Mouse (Mus musculus): ENCODE data around the gene Slc25a42. TPM values are rescaled to one million over a fixed set of nuclear protein-coding genes. Genes with fewer than 3 reads are reported as not detected.

Slc25a42 gene
- polyA plus RNA-seq, 1 experiment from 2014 or later: 5.1 TPM

Other genes with a start within 250 kb of the Slc25a42 start
- 29.7 and 32.3 TPM in 2 replicates for gene Gatad2a, start 215.9 kb downstream of the Slc25a42 start, polyA plus RNA-seq (2015; fragmentation: Nextera tagmentation; extraction: Ambion mirVana)
- gene Mau2, start 169.6 kb downstream of the Slc25a42 start, polyA plus RNA-seq (2015; fragmentation: Nextera tagmentation; extraction: Ambion mirVana): 46.1 and 46.7 TPM in 2 replicates
- 39.1 and 42.0 TPM in 2 replicates for gene Sugp1, start 169.5 kb downstream of the Slc25a42 start, polyA plus RNA-seq (2015; fragmentation: Nextera tagmentation; extraction: Ambion mirVana)
- 8.4 and 11.6 TPM in 2 replicates for gene Tm6sf2, start 139.4 kb downstream of the Slc25a42 start, polyA plus RNA-seq (2015; fragmentation: Nextera tagmentation; extraction: Ambion mirVana)
- 0.28 TPM in 1 of 2 replicates, not detected in the other for gene Hapln4, start 128.8 kb downstream of the Slc25a42 start, polyA plus RNA-seq (2015; fragmentation: Nextera tagmentation; extraction: Ambion mirVana)
- gene Ncan, start 91.4 kb downstream of the Slc25a42 start, polyA plus RNA-seq (2015; fragmentation: Nextera tagmentation; extraction: Ambion mirVana): 0.96 and 1.4 TPM in 2 replicates
- 35.7 and 37.1 TPM in 2 replicates for gene Nr2c2ap, start 81.0 kb downstream of the Slc25a42 start, polyA plus RNA-seq (2015; fragmentation: Nextera tagmentation; extraction: Ambion mirVana)
- gene Rfxank, start 73.2 kb downstream of the Slc25a42 start, polyA plus RNA-seq (2015; fragmentation: Nextera tagmentation; extraction: Ambion mirVana): 14.5 and 17.1 TPM in 2 replicates
- 38.0 and 42.8 TPM in 2 replicates for gene Borcs8, start 72.8 kb downstream of the Slc25a42 start, polyA plus RNA-seq (2015; fragmentation: Nextera tagmentation; extraction: Ambion mirVana)
- gene Mef2b, start 72.6 kb downstream of the Slc25a42 start, polyA plus RNA-seq (2015; fragmentation: Nextera tagmentation; extraction: Ambion mirVana): 0.25 TPM in 2 replicates
- gene Tmem161a, start 39.9 kb downstream of the Slc25a42 start, polyA plus RNA-seq (2015; fragmentation: Nextera tagmentation; extraction: Ambion mirVana): 64.2 and 64.8 TPM in 2 replicates
- gene Sugp2, start 21.9 kb upstream of the Slc25a42 start, polyA plus RNA-seq (2015; fragmentation: Nextera tagmentation; extraction: Ambion mirVana): 25.6 and 26.4 TPM in 2 replicates
- gene Armc6, start 22.2 kb upstream of the Slc25a42 start, polyA plus RNA-seq (2015; fragmentation: Nextera tagmentation; extraction: Ambion mirVana): 25.3 and 27.0 TPM in 2 replicates
- gene Homer3, start 70.5 kb upstream of the Slc25a42 start, polyA plus RNA-seq (2015; fragmentation: Nextera tagmentation; extraction: Ambion mirVana): 27.3 and 32.5 TPM in 2 replicates
- gene Ddx49, start 90.2 kb upstream of the Slc25a42 start, polyA plus RNA-seq (2015; fragmentation: Nextera tagmentation; extraction: Ambion mirVana): 48.8 and 50.4 TPM in 2 replicates
- 354 and 410 TPM in 2 replicates for gene Cope, start 90.2 kb upstream of the Slc25a42 start, polyA plus RNA-seq (2015; fragmentation: Nextera tagmentation; extraction: Ambion mirVana)
- 3.8 and 4.1 TPM in 2 replicates for gene Cers1, start 103.5 kb upstream of the Slc25a42 start, polyA plus RNA-seq (2015; fragmentation: Nextera tagmentation; extraction: Ambion mirVana)
- 1.4 and 2.1 TPM in 2 replicates for gene Gdf1, start 117.5 kb upstream of the Slc25a42 start, polyA plus RNA-seq (2015; fragmentation: Nextera tagmentation; extraction: Ambion mirVana)
- 7.4 and 8.2 TPM in 2 replicates for gene Upf1, start 141.0 kb upstream of the Slc25a42 start, polyA plus RNA-seq (2015; fragmentation: Nextera tagmentation; extraction: Ambion mirVana)
- 0.15 and 0.25 TPM in 2 replicates for gene Comp, start 161.3 kb upstream of the Slc25a42 start, polyA plus RNA-seq (2015; fragmentation: Nextera tagmentation; extraction: Ambion mirVana)
- 13.9 and 16.2 TPM in 2 replicates for gene Crtc1, start 227.3 kb upstream of the Slc25a42 start, polyA plus RNA-seq (2015; fragmentation: Nextera tagmentation; extraction: Ambion mirVana)